Mouse (Mus musculus) activated CD4-positive, CD25-positive, alpha-beta regulatory T cell, adult 9 weeks (primary cell): ENCODE data around the gene Cab39l. TPM values are rescaled to one million over a fixed set of nuclear protein-coding genes. Genes with fewer than 3 reads are reported as not detected.

Experiments
- polyA plus RNA-seq: library from polyadenylated mRNA; unstranded; fragments of 100-300 nt; shearing (Covaris generic); gene quantifications from one replicate; pipeline ENCODE4 v1.2.1, GENCODE M21; 2017

The Cab39l gene
- 59.1 TPM for polyA plus RNA-seq

DNA sequence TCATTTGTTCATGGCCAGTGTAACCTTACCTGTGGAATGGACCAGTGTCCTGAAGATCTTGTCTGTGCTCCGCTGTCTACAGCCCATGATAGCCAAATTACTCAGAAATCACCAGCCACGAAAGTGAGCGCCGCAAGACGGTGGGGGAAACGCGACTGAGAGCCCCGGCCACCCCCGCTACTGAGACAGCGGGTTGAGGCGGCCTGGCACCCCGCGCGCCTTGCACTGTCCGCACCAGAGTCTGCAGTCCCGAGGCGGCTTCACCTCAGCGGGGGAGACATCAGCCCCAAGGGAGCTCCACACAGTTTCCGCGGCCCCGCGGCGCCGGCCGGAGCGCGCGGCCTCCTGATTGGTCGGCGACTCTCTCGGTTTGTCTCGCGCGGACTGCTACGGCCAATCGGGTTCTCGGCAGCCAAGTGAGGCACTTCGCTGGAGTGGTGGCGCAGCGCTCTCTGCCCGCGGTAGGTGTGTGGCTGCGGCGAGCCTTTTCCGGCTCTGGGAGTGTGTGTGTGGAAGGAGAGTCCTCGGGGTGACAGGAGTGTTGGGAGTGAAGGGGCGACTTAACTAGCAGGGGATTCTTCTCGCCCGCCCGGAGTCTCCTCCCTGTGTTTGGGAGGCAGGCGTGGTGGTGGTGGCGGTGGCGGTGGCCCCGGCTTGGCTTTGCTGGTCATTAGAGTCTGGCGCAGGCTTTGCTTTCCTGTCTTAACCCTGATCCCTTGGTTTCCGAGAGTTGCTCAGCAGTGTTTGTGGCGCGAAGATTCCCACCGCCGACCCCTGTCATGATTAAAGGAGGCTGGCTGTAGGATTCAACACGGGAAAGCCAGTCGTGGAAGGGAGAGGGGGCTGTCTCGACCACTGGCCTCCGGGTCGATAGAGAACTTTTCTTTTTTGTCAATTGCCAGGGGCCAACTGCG, at the start of gene Cab39l, which contains the start of gene Setdb2:
Gene Cab39l, plus strand, starts transcription at position 415 of the 914 bp plus-strand sequence.
Gene Setdb2, minus strand, starts transcription at position 327 of the 914 bp plus-strand sequence.

DNA sequence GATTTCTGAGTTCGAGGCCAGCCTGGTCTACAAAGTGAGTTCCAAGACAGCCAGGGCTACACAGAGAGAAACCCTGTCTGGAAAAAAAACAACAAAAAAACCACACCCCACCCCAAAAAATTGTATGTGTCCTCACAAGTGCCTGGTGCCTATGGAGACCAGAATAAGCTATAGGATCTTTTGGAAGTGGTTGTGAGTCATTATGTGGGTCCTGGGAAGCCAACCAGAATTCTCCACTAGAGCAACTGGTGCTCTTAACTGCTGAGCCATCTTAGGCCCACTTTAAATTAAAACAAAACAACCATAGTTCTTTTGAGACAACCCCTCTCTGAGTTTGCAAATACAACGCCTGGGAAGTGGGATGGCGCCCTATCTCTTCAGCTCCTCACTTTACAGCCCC, 45.5 kb upstream of the Cab39l start, which contains the start of gene Phf11c:
Gene Phf11c, minus strand, starts transcription at position 101 of the 400 bp plus-strand sequence.

DNA sequence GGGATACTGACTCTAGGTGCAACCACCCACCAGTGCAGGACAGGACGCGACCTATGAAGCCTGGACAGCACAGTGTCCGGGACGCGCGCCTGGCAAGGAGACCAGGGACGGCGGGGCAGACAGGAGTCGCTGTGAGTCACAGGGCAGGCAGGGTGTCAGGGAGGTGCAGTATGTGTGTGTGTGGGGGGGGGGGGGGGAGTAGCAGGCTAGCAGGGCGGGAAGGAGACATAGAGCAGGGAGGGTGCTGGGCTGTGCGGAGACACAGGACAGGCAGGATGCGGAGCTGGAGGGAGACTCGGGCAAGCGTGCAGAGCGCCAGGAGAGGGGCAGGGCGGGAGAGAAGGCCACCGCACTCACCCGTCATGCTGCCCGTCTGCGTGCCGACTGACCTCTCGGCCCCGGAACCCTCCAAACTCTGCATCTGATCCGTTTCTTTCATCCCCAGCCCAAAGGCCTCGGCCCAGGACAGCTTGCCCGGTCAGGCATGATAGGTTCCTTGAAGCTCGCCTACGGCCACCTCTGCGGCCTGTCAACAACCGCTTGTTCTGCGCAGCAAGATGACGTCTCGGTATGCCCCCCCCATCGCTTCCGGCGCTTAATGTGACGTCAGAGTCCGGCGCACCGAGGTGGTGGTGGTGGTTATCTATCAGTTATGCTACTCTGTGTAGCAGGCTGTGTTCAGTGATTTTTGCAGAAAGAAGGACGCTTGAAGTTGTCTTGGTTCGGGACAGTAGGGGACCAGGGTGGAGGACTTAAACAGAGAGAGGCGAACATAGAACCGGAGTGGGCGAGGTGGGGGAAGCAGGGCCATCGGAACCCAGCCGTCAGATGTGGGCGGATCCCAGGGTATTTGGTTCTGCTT, 156.9 kb downstream of the Cab39l start, which contains the start of gene Cdadc1:
Gene Cdadc1, minus strand, starts transcription at position 562 of the 862 bp plus-strand sequence.

DNA sequence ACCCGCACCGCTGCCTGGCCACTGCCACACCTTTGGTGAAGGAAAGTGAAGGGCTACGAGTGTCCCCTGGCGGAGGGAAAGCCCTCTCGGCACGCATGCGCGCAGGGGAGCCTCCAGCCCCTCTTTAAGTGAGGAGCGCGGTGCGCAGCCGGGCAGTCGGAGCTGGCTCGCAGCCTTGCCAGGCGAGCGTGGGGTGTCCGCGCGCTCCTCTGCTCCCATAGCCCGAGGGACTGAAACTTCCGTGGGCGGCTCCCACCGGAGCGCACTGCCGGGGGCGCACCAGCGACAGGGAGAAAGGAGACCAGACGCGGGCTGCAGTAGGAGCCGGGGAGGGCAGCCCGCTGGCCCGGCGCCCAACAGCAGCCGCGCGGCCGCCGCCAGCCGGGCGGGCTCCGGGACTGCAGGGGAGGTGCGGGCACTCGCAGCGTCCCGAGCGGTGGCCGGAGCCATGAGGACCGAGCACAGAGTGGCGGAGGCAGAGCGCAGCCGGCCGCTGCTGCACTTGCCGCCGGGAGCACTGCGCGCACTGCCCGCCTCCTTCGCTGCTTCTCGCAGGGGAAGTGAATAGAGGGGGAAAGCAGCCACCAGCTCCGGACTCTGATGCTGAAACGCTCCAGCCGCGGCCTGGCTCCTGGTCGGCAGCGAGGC, 184.5 kb downstream of the Cab39l start, which contains the start of gene Shisa2:
Gene Shisa2, plus strand, starts transcription at position 151 of the 648 bp plus-strand sequence.

Other genes starting within 250 kb of the Cab39l start
- 21.1 TPM for gene Rcbtb1, start 239.8 kb upstream of the Cab39l start, polyA plus RNA-seq
- gene Gm6904, start 180.8 kb upstream of the Cab39l start, polyA plus RNA-seq, result 10.5 TPM
- gene Phf11a, start 143.4 kb upstream of the Cab39l start, polyA plus RNA-seq, result 44.9 TPM
- 249 TPM for gene Phf11b, start 99.6 kb upstream of the Cab39l start, polyA plus RNA-seq
- gene Phf11d, start 75.5 kb upstream of the Cab39l start, polyA plus RNA-seq, result 17.7 TPM
- gene Phf11c, start 45.6 kb upstream of the Cab39l start, polyA plus RNA-seq, result 27.2 TPM
- 28.6 TPM for gene Setdb2, start 88 bp upstream of the Cab39l start, polyA plus RNA-seq
- 38.4 TPM for gene Cdadc1, start 157.0 kb downstream of the Cab39l start, polyA plus RNA-seq
- not detected for gene Shisa2, start 184.3 kb downstream of the Cab39l start, polyA plus RNA-seq